Mouse (Mus musculus): ENCODE measurements around the gene Plekha4. TPM values are rescaled to one million over a fixed set of nuclear protein-coding genes. Genes with fewer than 3 reads are reported as not detected.

Gene Plekha4
- total RNA-seq, 2 experiments from 2014 or later: 0.80 to 0.94 TPM

Other genes with a start within 250 kb of the Plekha4 start
- not detected for gene Slc6a21, start 248.8 kb upstream of the Plekha4 start, total RNA-seq (2021)
- gene Trpm4, start 192.6 kb upstream of the Plekha4 start, total RNA-seq (2021): 10 to 100 TPM; 19.6 to 20.9 TPM
- under 1 TPM; 0.85 to 0.96 TPM for gene Hrc, start 191.0 kb upstream of the Plekha4 start, total RNA-seq (2021)
- gene Ppfia3, start 159.3 kb upstream of the Plekha4 start, total RNA-seq (2021): 100 to 1,000 TPM; 124 to 128 TPM
- 100 to 1,000 TPM; 137 to 163 TPM for gene Lin7b, start 155.7 kb upstream of the Plekha4 start, total RNA-seq (2021)
- gene Snrnp70, start 130.6 kb upstream of the Plekha4 start, total RNA-seq (2021): 100 to 1,000 TPM; 393 to 440 TPM
- not detected for gene Kcna7, start 120.7 kb upstream of the Plekha4 start, total RNA-seq (2021)
- gene Ntf5, start 112.6 kb upstream of the Plekha4 start, total RNA-seq (2021): under 1 TPM; 0.18 to 0.22 TPM
- gene Lhb, start 105.5 kb upstream of the Plekha4 start, total RNA-seq (2021): under 1 TPM in 1 of 2 experiments, not detected in 1; 0.75 TPM
- 10 to 100 TPM; 18.9 to 20.9 TPM for gene Gys1, start 91.5 kb upstream of the Plekha4 start, total RNA-seq (2021)
- gene Ruvbl2, start 88.2 kb upstream of the Plekha4 start, total RNA-seq (2021): 10 to 100 TPM; 44.5 to 44.9 TPM
- 100 to 1,000 TPM; 429 to 433 TPM for gene Ftl1, start 66.4 kb upstream of the Plekha4 start, total RNA-seq (2021)
- 100 to 1,000 TPM; 103 to 123 TPM for gene Bax, start 59.4 kb upstream of the Plekha4 start, total RNA-seq (2021)
- gene Tulp2, start 44.5 kb upstream of the Plekha4 start, total RNA-seq (2021): under 1 TPM in 1 of 2 experiments, not detected in 1; 0.23 TPM
- 1 to 10 TPM; 1.2 to 1.4 TPM for gene Gm45808, start 39.5 kb upstream of the Plekha4 start, total RNA-seq (2021)
- gene Dhdh, start 37.5 kb upstream of the Plekha4 start, total RNA-seq (2021): 1 to 10 TPM; 2.0 to 2.6 TPM
- gene Nucb1, start 15.9 kb upstream of the Plekha4 start, total RNA-seq (2021): 100 to 1,000 TPM; 107 to 117 TPM
- gene Ppp1r15a, start 62 bp upstream of the Plekha4 start, total RNA-seq (2021): 10 to 100 TPM; 23.6 to 29.3 TPM
- gene Hsd17b14, start 28.6 kb downstream of the Plekha4 start, total RNA-seq (2021): not detected
- gene Bcat2, start 43.8 kb downstream of the Plekha4 start, total RNA-seq (2021): 10 to 100 TPM; 20.8 to 22.9 TPM
- gene Fgf21, start 89.2 kb downstream of the Plekha4 start, total RNA-seq (2021): not detected
- under 1 TPM; 0.20 to 0.71 TPM for gene Fut1, start 91.0 kb downstream of the Plekha4 start, total RNA-seq (2021)
- gene Izumo1, start 95.5 kb downstream of the Plekha4 start, total RNA-seq (2021): not detected
- 10 to 100 TPM; 13.9 to 14.5 TPM for gene Rasip1, start 101.2 kb downstream of the Plekha4 start, total RNA-seq (2021)
- 1 to 10 TPM; 1.7 TPM for gene Mamstr, start 113.6 kb downstream of the Plekha4 start, total RNA-seq (2021)
- gene Fut2, start 140.1 kb downstream of the Plekha4 start, total RNA-seq (2021): under 1 TPM in 1 of 2 experiments, not detected in 1; 0.22 TPM
- gene Ntn5, start 157.7 kb downstream of the Plekha4 start, total RNA-seq (2021): 1 to 10 TPM in 1 of 2 experiments, under 1 TPM in 1; 0.75 to 1.0 TPM
- under 1 TPM; 0.14 to 0.18 TPM for gene Sec1, start 168.1 kb downstream of the Plekha4 start, total RNA-seq (2021)
- 100 to 1,000 TPM; 121 to 131 TPM for gene Car11, start 173.5 kb downstream of the Plekha4 start, total RNA-seq (2021)
- 10 to 100 TPM; 37.1 to 43.4 TPM for gene Dbp, start 178.8 kb downstream of the Plekha4 start, total RNA-seq (2021)
- 100 to 1,000 TPM; 497 to 584 TPM for gene Rpl18, start 189.1 kb downstream of the Plekha4 start, total RNA-seq (2021)
- 10 to 100 TPM; 27.3 to 27.7 TPM for gene Sphk2, start 191.7 kb downstream of the Plekha4 start, total RNA-seq (2021)
- under 1 TPM; 0.34 to 0.51 TPM for gene Fam83e, start 194.9 kb downstream of the Plekha4 start, total RNA-seq (2021)
- gene Spaca4, start 199.5 kb downstream of the Plekha4 start, total RNA-seq (2021): not detected